Mouse (Mus musculus): Measurements from ENCODE around the gene Ppp1r14d. TPM values are rescaled to one million over a fixed set of nuclear protein-coding genes. Genes with fewer than 3 reads are reported as not detected.
A peak's percentile ranks its signal among the peaks of the same experiment; 100 is the strongest.

The Ppp1r14d gene
- total RNA-seq, 1 experiment: 1.6 TPM

DNA sequence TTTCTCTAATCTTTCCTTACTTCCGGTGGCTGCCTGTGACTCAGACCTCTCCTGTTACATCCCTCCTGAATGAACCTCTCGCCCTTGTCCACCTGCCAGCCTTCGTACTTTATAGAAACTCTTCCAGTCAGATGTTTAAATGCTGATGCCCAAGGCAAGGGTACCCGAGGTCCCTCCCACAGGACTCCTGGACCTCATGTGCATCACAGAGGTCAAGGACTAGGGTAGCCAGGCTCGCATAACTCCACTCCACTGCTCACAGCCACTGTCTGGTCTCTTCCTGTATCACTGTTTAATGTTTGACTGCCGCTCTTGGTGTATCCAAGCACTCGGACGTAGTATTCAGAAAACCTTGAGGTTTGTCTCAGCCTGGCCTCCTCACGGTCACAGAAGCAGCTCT lies 12.8 kb upstream of the Ppp1r14d start:
- H3K27ac ChIP-seq (ENCODE audit: insufficient read depth, low read depth, low read length, poor library complexity, severe bottlenecking): no peak overlapping the region
- no peak for TF ChIP-seq HCFC1 (IDR thresholded peaks at IDR 0.05; ENCODE audit: borderline replicate concordance, insufficient read depth, low read length)
- no peak for TF ChIP-seq ZNF384 (IDR thresholded peaks at IDR 0.05; ENCODE audit: low read depth, low read length)
- TF ChIP-seq ZC3H11A (IDR thresholded peaks at IDR 0.05; ENCODE audit: borderline replicate concordance, low read depth, low read length): no peak
- no peak for TF ChIP-seq MAFK (IDR thresholded peaks at IDR 0.05; ENCODE audit: insufficient read depth, low read depth, low read length)
- no peak for TF ChIP-seq CHD2 (IDR thresholded peaks at IDR 0.05; ENCODE audit: low read depth, low read length)
- no peaks in the 10 kb centered on the region for H3K9me3 ChIP-seq (ENCODE audit: control insufficient read depth, insufficient read depth, low read depth, low read length)
- peaks cover 36% of the 10 kb centered on the region for H3K36me3 ChIP-seq (ENCODE audit: control insufficient read depth, insufficient read depth, low read length, poor library complexity, severe bottlenecking)
- no peak overlapping the region for H3K9ac ChIP-seq (ENCODE audit: insufficient read depth, low read depth, low read length, poor library complexity, severe bottlenecking)
- in situ Hi-C loops (cut with MboI; ENCODE audit: low sequenced_read_pairs in 2 of 2, unreplicated experiment in 2 of 2): no loop called here
- H3K4me3 ChIP-seq (ENCODE audit: insufficient read depth in 1 of 2, low read depth in 1 of 2, low read length in 2 of 2, poor library complexity in 1 of 2, severe bottlenecking in 1 of 2): no peak overlapping the region
- DNase-seq (ENCODE audit: low read depth, low spot score): no peak
- peaks cover 5 to 23% of the 10 kb centered on the region in 2 experiments; a peak in 2 of 4 replicates for H3K4me1 ChIP-seq (ENCODE audit: control insufficient read depth in 2 of 2, insufficient read depth in 2 of 2, low read length in 2 of 2, poor library complexity in 1 of 2)

DNA sequence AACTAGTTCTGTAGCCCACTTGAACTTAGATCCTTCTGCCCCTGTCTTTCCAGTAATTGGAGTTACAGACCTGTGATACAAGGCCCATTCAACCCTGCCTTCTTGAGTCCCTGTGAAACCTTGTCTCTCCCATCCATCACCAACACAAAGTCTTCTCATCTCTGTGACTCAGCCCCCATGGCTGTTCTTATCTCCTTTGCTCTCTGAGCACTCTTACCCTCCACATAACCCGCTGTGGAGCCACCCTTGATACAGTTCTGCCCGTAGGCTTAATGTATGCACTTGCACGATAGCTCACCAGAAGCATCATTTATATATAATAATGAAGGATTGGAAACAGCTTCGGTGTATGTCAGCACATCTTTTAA lies 11.1 kb upstream of the Ppp1r14d start:
- Histone ChIP-seq H3K36me3 (ENCODE audit: control insufficient read depth, insufficient read depth, low read length, poor library complexity, severe bottlenecking) (peaks cover 26% of the 10 kb centered on the region), H3K9me3 (ENCODE audit: control insufficient read depth, insufficient read depth, low read depth, low read length) (no peaks in the 10 kb centered on the region), H3K9ac (ENCODE audit: insufficient read depth, low read depth, low read length, poor library complexity, severe bottlenecking) (no peak overlapping the region), H3K4me1 (ENCODE audit: control insufficient read depth in 2 of 2, insufficient read depth in 2 of 2, low read length in 2 of 2, poor library complexity in 1 of 2) (peaks cover 7 to 23% of the 10 kb centered on the region in 2 experiments; a peak in 3 of 4 replicates), H3K4me3 (ENCODE audit: insufficient read depth in 1 of 2, low read depth in 1 of 2, low read length in 2 of 2, poor library complexity in 1 of 2, severe bottlenecking in 1 of 2) (no peak overlapping the region), H3K27ac (ENCODE audit: insufficient read depth, low read depth, low read length, poor library complexity, severe bottlenecking) (no peak overlapping the region)
- in situ Hi-C loops (cut with MboI; ENCODE audit: low sequenced_read_pairs in 2 of 2, unreplicated experiment in 2 of 2): no loop called here
- no peak for DNase-seq (ENCODE audit: low read depth, low spot score)
- TF ChIP-seq ZNF384 (IDR thresholded peaks at IDR 0.05; ENCODE audit: low read depth, low read length) (no peak), CHD2 (IDR thresholded peaks at IDR 0.05; ENCODE audit: low read depth, low read length) (no peak)

DNA sequence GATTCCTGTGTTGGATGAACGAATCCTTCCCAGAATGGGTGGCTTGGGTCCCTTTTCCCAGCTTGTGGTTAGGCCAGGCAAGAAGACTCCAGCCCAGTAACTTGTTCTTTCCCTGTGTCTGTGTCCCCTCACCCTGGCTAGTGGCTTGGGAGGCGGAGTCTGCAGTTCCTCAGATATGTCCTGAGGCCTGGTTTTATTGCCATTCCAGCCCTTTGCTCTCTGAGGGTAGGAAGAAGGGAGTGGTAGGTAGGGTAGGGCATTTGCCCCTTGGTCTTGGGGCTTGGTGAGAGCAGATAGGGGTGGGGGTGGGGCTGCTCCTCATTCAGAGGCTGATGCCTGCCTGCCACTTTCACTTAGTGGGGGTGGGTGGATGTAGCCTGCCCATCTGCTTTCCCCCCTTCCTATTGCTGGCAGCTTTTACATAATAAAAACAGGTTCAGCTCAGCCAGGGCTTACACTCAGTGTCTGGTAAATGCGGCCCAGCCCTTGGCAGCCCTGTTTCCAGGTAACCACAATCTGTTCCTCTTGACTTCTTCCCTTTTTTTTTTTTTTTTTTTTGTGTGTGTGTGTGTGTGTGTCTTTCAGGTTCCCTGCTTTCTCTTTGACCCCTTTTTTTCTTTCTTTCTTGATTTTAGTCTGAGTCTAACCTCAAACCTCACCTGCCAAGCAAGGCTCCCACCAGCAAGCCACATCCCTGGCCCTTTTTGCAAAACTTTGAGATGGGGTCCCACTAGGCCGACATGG lies 10.5 kb upstream of the Ppp1r14d start:
- Histone ChIP-seq H3K9ac (ENCODE audit: insufficient read depth, low read depth, low read length, poor library complexity, severe bottlenecking) (peak overlapping the region; percentile 10; the same call in 1 of the 2 replicates), H3K27ac (ENCODE audit: insufficient read depth, low read depth, low read length, poor library complexity, severe bottlenecking) (0 out of 2 replicates have a peak overlapping the region, but pooled peaks have one; percentile 9), H3K4me1 (ENCODE audit: control insufficient read depth in 2 of 2, insufficient read depth in 2 of 2, low read length in 2 of 2, poor library complexity in 1 of 2) (peaks cover 7 to 23% of the 10 kb centered on the region in 2 experiments; a peak in 3 of 4 replicates), H3K4me3 (ENCODE audit: insufficient read depth in 1 of 2, low read depth in 1 of 2, low read length in 2 of 2, poor library complexity in 1 of 2, severe bottlenecking in 1 of 2) (peak overlapping the region; percentile 12 to 13; a peak in 2 of 4 replicates), H3K9me3 (ENCODE audit: control insufficient read depth, insufficient read depth, low read depth, low read length) (no peaks in the 10 kb centered on the region), H3K36me3 (ENCODE audit: control insufficient read depth, insufficient read depth, low read length, poor library complexity, severe bottlenecking) (peaks cover 21% of the 10 kb centered on the region)
- DNase-seq (ENCODE audit: low read depth, low spot score): no peak
- TF ChIP-seq ZNF384 (IDR thresholded peaks at IDR 0.05; ENCODE audit: low read depth, low read length): peak; percentile 84
- TF ChIP-seq MAFK (IDR thresholded peaks at IDR 0.05; ENCODE audit: insufficient read depth, low read depth, low read length): no peak
- TF ChIP-seq CHD2 (IDR thresholded peaks at IDR 0.05; ENCODE audit: low read depth, low read length): no peak
- TF ChIP-seq HCFC1 (IDR thresholded peaks at IDR 0.05; ENCODE audit: borderline replicate concordance, insufficient read depth, low read length): no peak
- TF ChIP-seq ZC3H11A (IDR thresholded peaks at IDR 0.05; ENCODE audit: borderline replicate concordance, low read depth, low read length): no peak
- in situ Hi-C loops (cut with MboI; ENCODE audit: low sequenced_read_pairs in 2 of 2, unreplicated experiment in 2 of 2): no loop called here

DNA sequence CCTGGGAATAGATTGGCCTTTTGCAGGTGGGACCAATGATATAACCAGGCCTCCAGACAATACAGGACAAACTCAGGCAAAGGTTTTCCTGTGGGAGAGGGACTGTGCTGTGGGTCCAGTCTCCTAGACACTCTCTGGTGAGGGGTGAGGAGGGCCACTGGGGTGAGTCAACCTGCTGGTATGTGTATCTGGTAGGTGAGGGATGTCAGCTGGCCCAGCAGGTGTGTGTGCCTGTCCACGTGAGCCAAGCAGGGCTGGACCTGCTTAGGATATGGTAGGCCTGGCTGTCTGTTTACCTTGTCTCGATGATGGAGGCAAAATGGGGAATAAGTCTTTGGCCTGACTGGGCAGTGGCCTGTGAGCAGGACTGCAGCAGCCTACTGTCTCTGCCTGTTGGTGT lies 9.0 kb upstream of the Ppp1r14d start:
- Histone ChIP-seq H3K9ac (ENCODE audit: insufficient read depth, low read depth, low read length, poor library complexity, severe bottlenecking) (peak overlapping the region; percentile 81; the same call in 1 of the 2 replicates), H3K36me3 (ENCODE audit: control insufficient read depth, insufficient read depth, low read length, poor library complexity, severe bottlenecking) (peaks cover 12% of the 10 kb centered on the region; the same call in 1 of the 2 replicates), H3K27ac (ENCODE audit: insufficient read depth, low read depth, low read length, poor library complexity, severe bottlenecking) (no peak overlapping the region), H3K9me3 (ENCODE audit: control insufficient read depth, insufficient read depth, low read depth, low read length) (no peaks in the 10 kb centered on the region), H3K4me1 (ENCODE audit: control insufficient read depth in 2 of 2, insufficient read depth in 2 of 2, low read length in 2 of 2, poor library complexity in 1 of 2) (peaks cover 7 to 23% of the 10 kb centered on the region in 2 experiments), H3K4me3 (ENCODE audit: insufficient read depth in 1 of 2, low read depth in 1 of 2, low read length in 2 of 2, poor library complexity in 1 of 2, severe bottlenecking in 1 of 2) (peak overlapping the region; percentile 73 to 89)
- TF ChIP-seq CHD2 (IDR thresholded peaks at IDR 0.05; ENCODE audit: low read depth, low read length): no peak
- TF ChIP-seq ZNF384 (IDR thresholded peaks at IDR 0.05; ENCODE audit: low read depth, low read length): no peak
- TF ChIP-seq MAFK (IDR thresholded peaks at IDR 0.05; ENCODE audit: insufficient read depth, low read depth, low read length): no peak
- TF ChIP-seq HCFC1 (IDR thresholded peaks at IDR 0.05; ENCODE audit: borderline replicate concordance, insufficient read depth, low read length): no peak
- TF ChIP-seq ZC3H11A (IDR thresholded peaks at IDR 0.05; ENCODE audit: borderline replicate concordance, low read depth, low read length): no peak
- no peak for DNase-seq (ENCODE audit: low read depth, low spot score)
- in situ Hi-C loops (cut with MboI; ENCODE audit: low sequenced_read_pairs in 2 of 2, unreplicated experiment in 2 of 2): no loop called here
